Mouse (Mus musculus) spleen, postnatal 4 days (tissue): ENCODE measurements around the gene Fam83f.
"Not testable (repeated sequence)": the region's sequence is repeated elsewhere in the genome, so short reads cannot be mapped to it uniquely, and the experiment has no call there.

Experiments
- DNase-seq, 2 experiments: peaks; one replicate each; pipeline ENCODE4 v3.0.0; 2022; ENCODE audit warnings: low spot score in 2 of 2

Fam83f gene

GRCm38 (mm10) chr15:80705828-80706549 is 34.3 kb downstream of the Fam83f start:
- peak; percentile 76 to 91 for DNase-seq

GRCm38 (mm10) chr15:80706596-80706995 is 34.9 kb downstream of the Fam83f start:
- DNase-seq: no peak

- DNase-seq: peak in 1 of 2 experiments; percentile 30
Measured at GRCm38 (mm10) chr15:80707088-80707487, 35.4 kb downstream of the Fam83f start.

- DNase-seq: no peak
Measured at GRCm38 (mm10) chr15:80709593-80709992, 37.9 kb downstream of the Fam83f start.

- DNase-seq: no peak
Measured at GRCm38 (mm10) chr15:80710257-80710607, 38.6 kb downstream of the Fam83f start.

GRCm38 (mm10) chr15:80710608-80711363 is 39.1 kb downstream of the Fam83f start, which contains the start of gene Tnrc6b:
TSS of gene Tnrc6b (plus strand) at chr15:80711313.
- DNase-seq: peak; percentile 98

- peak; percentile 61 to 83 for DNase-seq
Measured at GRCm38 (mm10) chr15:80711401-80712151, 39.9 kb downstream of the Fam83f start.

- no peak for DNase-seq
Measured at GRCm38 (mm10) chr15:80714299-80714698, 42.7 kb downstream of the Fam83f start.

- no peak for DNase-seq
Measured at GRCm38 (mm10) chr15:80716631-80717135, 45.0 kb downstream of the Fam83f start.

GRCm38 (mm10) chr15:80717431-80717830 is 45.8 kb downstream of the Fam83f start:
- DNase-seq: no peak

- no peak for DNase-seq
Measured at GRCm38 (mm10) chr15:80720249-80720648, 48.6 kb downstream of the Fam83f start.

GRCm38 (mm10) chr15:80721861-80722260 is 50.2 kb downstream of the Fam83f start:
- DNase-seq: no peak

- DNase-seq: no peak
Measured at GRCm38 (mm10) chr15:80722366-80722765, 50.7 kb downstream of the Fam83f start.

- DNase-seq: no peak
Measured at GRCm38 (mm10) chr15:80729477-80729876, 57.8 kb downstream of the Fam83f start.

GRCm38 (mm10) chr15:80731043-80731442 is 59.4 kb downstream of the Fam83f start:
- no peak for DNase-seq

- DNase-seq: no peak
Measured at GRCm38 (mm10) chr15:80731511-80731910, 59.9 kb downstream of the Fam83f start.

- no peak for DNase-seq
Measured at GRCm38 (mm10) chr15:80732266-80733030, 60.8 kb downstream of the Fam83f start.

- DNase-seq: no peak
Measured at GRCm38 (mm10) chr15:80735300-80735699, 63.7 kb downstream of the Fam83f start.

GRCm38 (mm10) chr15:80735708-80736107 is 64.1 kb downstream of the Fam83f start:
- DNase-seq: not testable (repeated sequence)

GRCm38 (mm10) chr15:80736553-80736952 is 64.9 kb downstream of the Fam83f start:
- no peak for DNase-seq

GRCm38 (mm10) chr15:80738244-80738643 is 66.6 kb downstream of the Fam83f start:
- no peak for DNase-seq
